Mouse (Mus musculus) embryonic facial prominence, embryonic 11.5 days (tissue): ENCODE measurements around the gene Rad9a. TPM values are rescaled to one million over a fixed set of nuclear protein-coding genes. Genes with fewer than 3 reads are reported as not detected.

ENCODE experiments used
- ATAC-seq: fragments of 200-750 bp; cut with Nextera tagmentation; replicated peaks from 2 replicates; pipeline ENCODE4 v1.8.0; 2017; ENCODE audit warnings: low read depth; ENCODE audit not compliant: insufficient number of reproducible peaks, low FRiP score, low TSS enrichment
- DNase-seq: peaks from one replicate; pipeline ENCODE4 v3.0.0-alpha.2; 2015; ENCODE audit warnings: low spot score
- H3K27ac ChIP-seq: fragments of 300-500 bp; sonication (generic); replicated peaks from 2 replicates; pipeline ENCODE4 v1.5.1; 2014; ENCODE audit warnings: mild to moderate bottlenecking, low read depth, low read length, control low read depth
- H3K27me3 ChIP-seq: fragments of 300-500 bp; sonication (generic); 2 replicates; pipeline ENCODE4 v1.6.1; 2014; ENCODE audit warnings: mild to moderate bottlenecking, low read length, moderate library complexity, mixed read lengths; ENCODE audit not compliant: control insufficient read depth, insufficient read depth
- H3K36me3 ChIP-seq: fragments of 300-500 bp; sonication (generic); replicated peaks from 2 replicates; pipeline ENCODE4 v1.6.1; 2014; ENCODE audit warnings: low read depth, mild to moderate bottlenecking, low read length, moderate library complexity, mixed read lengths; ENCODE audit not compliant: control insufficient read depth, insufficient read depth
- H3K4me1 ChIP-seq: fragments of 300-500 bp; sonication (generic); 2 replicates; pipeline ENCODE4 v1.6.1; 2014; ENCODE audit warnings: low read length, mixed read lengths; ENCODE audit not compliant: control insufficient read depth, insufficient read depth
- H3K4me2 ChIP-seq: fragments of 300-500 bp; sonication (generic); 2 replicates; pipeline ENCODE4 v1.6.1; 2014; ENCODE audit warnings: low read depth, mild to moderate bottlenecking, control low read depth, low read length, moderate library complexity
- H3K4me3 ChIP-seq: fragments of 300-500 bp; sonication (generic); 2 replicates; pipeline ENCODE4 v1.5.1; 2014; ENCODE audit warnings: low read depth, low read length, control low read depth
- H3K9ac ChIP-seq: fragments of 300-500 bp; sonication (generic); replicated peaks from 2 replicates; pipeline ENCODE4 v1.6.1; 2014; ENCODE audit warnings: mild to moderate bottlenecking, control low read depth, low read length
- H3K9me3 ChIP-seq: fragments of 300-500 bp; sonication (generic); replicated peaks from 2 replicates; pipeline ENCODE4 v1.6.1; 2016; ENCODE audit warnings: mild to moderate bottlenecking, low read length, inconsistent platforms, mixed read lengths; ENCODE audit not compliant: control insufficient read depth
- WGBS: fragments of 180-500 bp; shearing (Covaris S2); extraction: QIAGEN DNeasy Blood & Tissue Kit; methylation state at CpG from one replicate; pipeline ENCODE4 v1.1.7; 2014; 5-methylcytosine and 5-hydroxymethylcytosine counted together
- polyA plus RNA-seq: library from polyadenylated mRNA; unstranded; fragments of >200 nt; fragmentation: Nextera tagmentation; extraction: Ambion mirVana; gene quantifications from 2 replicates; pipeline ENCODE4 v1.2.1, GENCODE M21; 2014

Gene Rad9a
- polyA plus RNA-seq, 1 experiment from 2014 or later, result 46.8 TPM

DNA sequence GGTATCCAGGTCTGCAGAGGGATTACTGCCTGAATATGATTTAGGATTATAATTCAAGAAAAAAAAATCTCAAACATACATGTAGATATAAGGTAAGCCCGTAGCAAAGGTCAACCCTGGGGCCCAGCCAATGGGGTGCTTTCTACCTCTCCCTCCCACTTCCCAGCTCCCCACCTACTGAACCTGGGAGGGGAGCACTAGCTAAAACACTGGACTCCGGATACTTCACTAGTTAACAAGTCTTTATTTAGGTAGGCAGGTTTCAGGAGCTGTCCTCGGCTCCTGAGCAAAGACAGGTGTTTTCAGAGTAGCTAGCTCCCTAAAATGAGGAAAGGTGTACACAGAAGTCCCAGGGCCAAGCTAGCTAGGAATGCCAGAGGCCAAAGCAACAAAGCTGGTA, 37.4 kb downstream of the Rad9a start:
- Histone ChIP-seq H3K4me2 (no peak overlapping the region), H3K36me3 (no peaks in the 10 kb centered on the region), H3K9me3 (no peaks in the 10 kb centered on the region), H3K4me1 (no peaks in the 10 kb centered on the region), H3K4me3 (no peak overlapping the region), H3K9ac (no peak overlapping the region), H3K27ac (no peak overlapping the region), H3K27me3 (no peaks in the 10 kb centered on the region)
- WGBS, result 83% methylated on average over 3 of the region's 3 CpGs
- ATAC-seq (no peak), DNase-seq (no peak)

DNA sequence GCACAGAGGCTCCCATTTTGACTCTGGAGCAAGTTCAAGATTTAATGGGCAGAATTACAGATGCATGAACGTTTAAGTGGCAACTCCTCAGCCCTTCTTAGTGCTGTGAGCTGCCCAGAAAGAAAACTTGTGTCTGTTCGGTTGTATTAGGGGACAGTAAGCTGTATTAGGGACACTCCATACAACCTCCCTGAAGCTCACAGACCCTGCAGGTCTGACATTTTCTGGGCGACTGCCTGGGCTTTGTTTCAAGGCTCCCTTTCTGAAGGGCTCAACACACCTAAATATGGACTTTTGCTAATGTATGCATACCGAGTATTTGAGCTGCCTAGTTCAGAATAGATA, 37.9 kb downstream of the Rad9a start:
- no peak overlapping the region for H3K27ac ChIP-seq

DNA sequence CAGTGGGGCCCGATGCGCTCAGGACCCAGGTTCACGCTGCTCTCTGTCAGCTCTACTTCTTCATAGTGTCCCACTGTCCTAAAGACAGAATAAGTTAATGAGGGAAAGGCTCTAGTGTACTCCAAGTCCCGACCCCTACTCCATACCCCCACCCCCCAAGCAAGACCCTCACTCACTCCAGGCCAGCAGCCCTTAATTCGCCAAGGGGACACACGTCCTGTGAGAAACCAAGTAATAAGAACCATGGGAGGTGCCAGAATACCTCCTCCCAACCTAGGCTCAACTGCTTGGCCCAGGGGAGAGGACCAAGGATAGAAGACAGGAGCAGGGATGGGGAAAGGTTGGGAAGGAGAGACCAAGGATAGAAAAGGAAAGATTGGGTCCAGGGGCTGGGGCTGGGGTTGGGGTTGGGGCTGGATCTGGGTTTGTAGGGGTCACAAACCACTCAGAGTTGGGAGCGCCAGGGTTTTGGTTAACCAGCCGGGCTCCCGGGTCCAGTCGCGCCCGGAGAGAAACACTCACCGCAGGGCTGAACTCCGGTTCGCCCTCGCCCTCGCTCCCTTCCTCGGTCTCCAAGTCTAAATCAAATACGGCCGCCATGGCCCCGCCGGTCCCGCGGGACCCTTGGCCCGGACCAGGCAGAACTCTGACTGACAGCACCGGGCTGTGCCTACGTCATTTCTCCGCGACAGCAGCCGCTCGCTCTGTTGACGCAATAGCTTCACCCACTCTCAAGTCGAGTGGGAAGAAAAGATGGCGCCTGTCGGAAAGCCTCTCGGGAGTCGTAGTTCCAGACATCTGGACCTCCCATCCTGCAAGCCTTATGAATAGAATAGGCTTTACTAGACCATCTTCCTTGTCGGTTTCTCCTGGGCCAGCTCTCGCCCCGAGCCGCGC, 38.6 kb downstream of the Rad9a start, which contains the start of gene Rps6kb2:
Gene Rps6kb2 (minus strand): TSS at position 709 of the 897 bp plus-strand sequence.
- peak within 1 kb of the TSS; percentile 75 for H3K4me3 ChIP-seq
- ATAC-seq (peak; percentile 80), DNase-seq (peak; percentile 98)
- no peaks in the 10 kb centered on the region for H3K9me3 ChIP-seq
- no peaks in the 10 kb centered on the region for H3K4me1 ChIP-seq
- peak within 1 kb of the TSS; percentile 74 for H3K9ac ChIP-seq
- peaks cover 2% of the 10 kb centered on the region for H3K36me3 ChIP-seq
- H3K27me3 ChIP-seq, result no peaks in the 10 kb centered on the region
- no peak within 1 kb of the TSS for H3K27ac ChIP-seq
- WGBS, result 6% methylated on average over 42 of the region's 42 CpGs
- peak within 1 kb of the TSS; percentile 81 for H3K4me2 ChIP-seq

More for the DNA sequence above, 37.9 kb downstream of the Rad9a start:
- peak overlapping the region; percentile 75 for H3K4me3 ChIP-seq
- no peaks in the 10 kb centered on the region for H3K9me3 ChIP-seq
- peaks cover 2% of the 10 kb centered on the region for H3K36me3 ChIP-seq
- no peaks in the 10 kb centered on the region for H3K4me1 ChIP-seq
- 37% methylated on average over 4 of the region's 4 CpGs for WGBS
- no peaks in the 10 kb centered on the region for H3K27me3 ChIP-seq
- DNase-seq (no peak), ATAC-seq (0 out of 2 replicates have a peak, but pooled peaks have one; percentile 1)
- H3K9ac ChIP-seq, result peak overlapping the region; percentile 74
- H3K4me2 ChIP-seq, result peak overlapping the region; percentile 52

DNA sequence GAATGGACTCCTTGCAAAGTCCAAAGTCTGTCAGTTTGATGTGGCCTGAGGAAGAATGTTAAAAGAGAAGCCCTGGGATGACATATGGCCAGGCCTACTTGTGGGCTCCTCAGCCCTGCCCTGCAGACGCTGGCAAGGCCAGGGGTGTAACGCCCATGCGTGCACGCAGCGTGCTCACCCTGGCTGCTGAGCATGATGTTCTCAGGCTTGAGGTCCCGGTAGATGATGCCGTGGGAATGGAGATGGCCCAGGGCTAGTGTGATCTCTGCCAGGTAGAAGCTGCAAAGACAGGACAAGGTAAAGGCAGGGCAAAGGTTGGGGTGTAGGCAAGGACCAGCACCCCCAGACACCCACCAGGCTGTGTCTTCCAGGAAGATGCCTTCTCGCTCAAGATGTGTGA, 42.4 kb downstream of the Rad9a start:
- no peaks in the 10 kb centered on the region for H3K27me3 ChIP-seq
- no peak overlapping the region for H3K27ac ChIP-seq
- no peak overlapping the region for H3K4me3 ChIP-seq
- ATAC-seq, result no peak
- H3K9ac ChIP-seq, result no peak overlapping the region
- H3K4me2 ChIP-seq, result no peak overlapping the region
- no peak for DNase-seq
- WGBS, result 92% methylated on average over 8 of the region's 8 CpGs
- no peaks in the 10 kb centered on the region for H3K4me1 ChIP-seq
- H3K9me3 ChIP-seq, result no peaks in the 10 kb centered on the region
- H3K36me3 ChIP-seq, result peaks cover 2% of the 10 kb centered on the region

DNA sequence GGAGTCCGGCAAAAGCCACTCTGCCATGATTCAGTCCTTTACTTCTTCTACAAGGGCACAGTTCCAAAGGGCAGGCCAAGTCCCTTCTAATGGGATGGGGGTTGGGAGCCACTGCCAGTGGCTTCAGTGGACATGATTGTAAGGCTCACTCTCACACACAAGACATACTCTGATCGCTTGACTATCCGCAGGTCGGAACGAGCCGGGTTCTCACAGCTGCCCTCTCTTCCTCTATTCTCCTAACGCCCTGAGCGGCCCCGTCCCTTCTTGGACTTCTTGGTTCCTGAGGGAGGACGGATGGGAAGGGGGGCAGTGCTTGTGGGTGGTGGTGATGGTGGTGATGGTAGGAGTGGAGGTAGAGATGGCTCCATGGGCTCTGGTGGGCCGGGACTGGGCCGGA, 44.7 kb downstream of the Rad9a start:
- no peak for DNase-seq
- Histone ChIP-seq H3K27me3 (no peaks in the 10 kb centered on the region), H3K27ac (no peak overlapping the region), H3K36me3 (peaks cover 2% of the 10 kb centered on the region), H3K9me3 (no peaks in the 10 kb centered on the region), H3K9ac (no peak overlapping the region), H3K4me1 (no peaks in the 10 kb centered on the region), H3K4me2 (no peak overlapping the region), H3K4me3 (no peak overlapping the region)
- ATAC-seq, result no peak
- WGBS, result 90% methylated on average over 12 of the region's 12 CpGs

DNA sequence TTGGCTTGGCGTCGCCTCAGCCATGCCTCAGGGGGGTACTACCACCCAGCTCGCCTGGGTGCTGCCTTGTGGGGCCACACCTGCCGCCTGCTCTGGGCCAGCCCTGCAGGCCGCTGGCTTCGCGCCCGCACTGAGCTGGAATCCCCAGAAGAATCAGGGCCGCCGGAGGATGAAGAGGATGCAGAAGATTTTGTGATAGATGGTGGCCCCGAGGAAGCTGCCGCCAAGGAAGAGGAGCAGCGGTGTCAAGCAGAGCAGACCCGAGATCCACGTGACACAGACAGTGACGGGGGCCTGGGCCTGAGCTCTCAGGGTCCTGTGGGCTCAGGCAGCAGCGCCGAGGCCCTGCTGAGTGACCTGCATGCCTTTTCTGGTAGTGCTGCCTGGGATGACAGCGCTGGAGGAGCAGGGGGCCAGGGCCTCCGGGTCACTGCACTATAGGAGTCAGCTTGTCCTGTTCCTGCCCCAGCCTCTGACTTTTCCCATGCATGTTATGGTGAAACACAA, 45.3 kb downstream of the Rad9a start:
- Histone ChIP-seq H3K9ac (no peak overlapping the region), H3K27me3 (no peaks in the 10 kb centered on the region), H3K36me3 (peaks cover 2% of the 10 kb centered on the region), H3K27ac (no peak overlapping the region), H3K9me3 (no peaks in the 10 kb centered on the region), H3K4me3 (no peak overlapping the region), H3K4me1 (no peaks in the 10 kb centered on the region), H3K4me2 (no peak overlapping the region)
- DNase-seq (no peak), ATAC-seq (no peak)
- 69% methylated on average over 18 of the region's 20 CpGs for WGBS

DNA sequence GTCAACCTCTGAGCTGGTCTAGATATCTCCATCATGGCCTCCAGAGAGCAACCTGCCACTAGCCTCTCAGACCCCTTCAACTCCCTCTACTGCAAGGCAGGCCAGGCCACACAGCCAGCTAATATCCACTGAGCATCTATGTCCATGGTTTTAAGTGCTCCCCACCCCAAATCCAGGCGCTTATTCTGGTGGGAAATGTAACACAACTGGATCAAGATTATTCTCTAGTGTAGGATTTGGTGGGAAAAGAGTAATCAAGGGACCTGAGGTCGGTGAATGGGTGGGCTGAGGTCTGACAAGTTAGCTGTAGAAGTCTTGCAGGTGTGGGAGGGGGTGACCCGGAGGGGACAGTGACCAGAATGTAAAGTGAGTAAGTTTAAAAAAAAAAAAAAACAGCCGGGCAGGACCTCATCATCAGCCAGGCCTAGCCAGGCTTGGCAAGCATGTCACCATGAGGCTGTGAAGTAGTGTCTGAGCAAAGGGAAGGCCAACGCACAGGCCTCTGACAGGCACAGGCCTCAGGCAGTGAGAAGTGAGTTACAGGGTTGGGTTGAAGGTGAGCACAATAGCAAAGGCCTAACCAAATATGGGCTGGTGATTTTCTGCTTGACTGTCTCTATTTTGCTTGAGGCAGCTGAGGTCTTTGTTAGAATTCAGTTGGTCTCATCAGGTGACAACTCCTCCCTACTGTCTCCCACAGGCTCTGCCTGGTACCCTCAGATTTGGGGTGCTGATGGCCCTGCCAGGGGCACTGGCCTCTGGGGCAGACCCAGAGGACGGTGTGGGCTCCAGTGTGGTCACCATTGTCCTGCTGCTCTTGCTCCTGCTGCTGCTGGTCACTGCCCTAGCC, 46.0 kb downstream of the Rad9a start:
- Histone ChIP-seq H3K4me1 (no peaks in the 10 kb centered on the region), H3K4me3 (no peak overlapping the region), H3K36me3 (peaks cover 2% of the 10 kb centered on the region), H3K27me3 (no peaks in the 10 kb centered on the region), H3K27ac (no peak overlapping the region), H3K9me3 (no peaks in the 10 kb centered on the region), H3K4me2 (no peak overlapping the region), H3K9ac (no peak overlapping the region)
- 72% methylated on average over 6 of the region's 6 CpGs for WGBS
- DNase-seq (no peak), ATAC-seq (no peak)
